Mouse (Mus musculus) stomach, embryonic 16.5 days (tissue): ENCODE measurements around the gene Col6a4. TPM values are rescaled to one million over a fixed set of nuclear protein-coding genes. Genes with fewer than 3 reads are reported as not detected.

Source experiments
- ATAC-seq: fragments of 200-750 bp; cut with Nextera tagmentation; 2 replicates; pipeline ENCODE4 v1.8.0; 2017; ENCODE audit warnings: moderate number of reproducible peaks, moderate TSS enrichment; ENCODE audit not compliant: insufficient read depth, low FRiP score
- H3K27ac ChIP-seq: fragments of 300-500 bp; sonication (generic); 2 replicates; pipeline ENCODE4 v1.5.1; 2014; ENCODE audit warnings: low read length
- H3K27me3 ChIP-seq: fragments of 300-500 bp; sonication (generic); 2 replicates; pipeline ENCODE4 v1.6.1; 2014; ENCODE audit warnings: low read length, control low read depth, mixed read lengths; ENCODE audit not compliant: control insufficient read depth, insufficient read depth
- H3K36me3 ChIP-seq: fragments of 300-500 bp; sonication (generic); 2 replicates; pipeline ENCODE4 v1.6.1; 2014; ENCODE audit warnings: low read length; ENCODE audit not compliant: control insufficient read depth, insufficient read depth
- H3K4me1 ChIP-seq: fragments of 300-500 bp; sonication (generic); 2 replicates; pipeline ENCODE4 v1.6.1; 2014; ENCODE audit warnings: low read length, control low read depth, mixed read lengths; ENCODE audit not compliant: control insufficient read depth, insufficient read depth
- H3K4me2 ChIP-seq: fragments of 300-500 bp; sonication (generic); 2 replicates; pipeline ENCODE4 v1.6.1; 2014; ENCODE audit warnings: low read depth, low read length, mixed read lengths
- H3K4me3 ChIP-seq: fragments of 300-500 bp; sonication (generic); replicated peaks from 2 replicates; pipeline ENCODE4 v1.5.1; 2014; ENCODE audit warnings: mild to moderate bottlenecking, low read length
- H3K9ac ChIP-seq: fragments of 300-500 bp; sonication (generic); 2 replicates; pipeline ENCODE4 v1.6.1; 2014; ENCODE audit warnings: low read length
- H3K9me3 ChIP-seq: fragments of 300-500 bp; sonication (generic); replicated peaks from 2 replicates; pipeline ENCODE4 v1.6.1; 2016; ENCODE audit warnings: low read length, control low read depth; ENCODE audit not compliant: control insufficient read depth
- WGBS: fragments of 180-500 bp; shearing (Covaris S2); extraction: QIAGEN DNeasy Blood & Tissue Kit; methylation state at CpG from one replicate; pipeline ENCODE4 v1.1.7; 2014; 5-methylcytosine and 5-hydroxymethylcytosine counted together
- polyA plus RNA-seq: library from polyadenylated mRNA; unstranded; fragments of >200 nt; fragmentation: Nextera tagmentation; extraction: Ambion mirVana; gene quantifications from 2 replicates; pipeline ENCODE4 v1.2.1, GENCODE M21; 2015

Gene Col6a4
- polyA plus RNA-seq, 1 experiment from 2014 or later, result 46.3 TPM

- Histone ChIP-seq H3K9me3 (0 out of 2 replicates have a peak, but pooled peaks cover 5% of the 10 kb centered on the region), H3K27ac (no peak overlapping the region), H3K36me3 (no peaks in the 10 kb centered on the region), H3K27me3 (no peaks in the 10 kb centered on the region), H3K4me2 (no peak overlapping the region), H3K4me1 (no peaks in the 10 kb centered on the region), H3K4me3 (no peak overlapping the region), H3K9ac (no peak overlapping the region)
- ATAC-seq, result no peak
- 62% methylated on average over 1 of the region's 1 CpGs for WGBS
These were observed 57.3 kb downstream of the Col6a4 start for GRCm38 (mm10) chr9:106039276-106039675.

- Histone ChIP-seq H3K36me3 (no peaks in the 10 kb centered on the region), H3K4me2 (no peak overlapping the region), H3K4me3 (no peak overlapping the region), H3K27me3 (no peaks in the 10 kb centered on the region), H3K4me1 (no peaks in the 10 kb centered on the region), H3K27ac (no peak overlapping the region), H3K9me3 (0 out of 2 replicates have a peak, but pooled peaks cover 5% of the 10 kb centered on the region), H3K9ac (no peak overlapping the region)
- no peak for ATAC-seq
- 7% methylated on average over 4 of the region's 4 CpGs for WGBS
These were observed 57.7 kb downstream of the Col6a4 start for GRCm38 (mm10) chr9:106038865-106039264.

- Histone ChIP-seq H3K4me3 (no peak overlapping the region), H3K27ac (no peak overlapping the region), H3K9me3 (no peaks in the 10 kb centered on the region), H3K27me3 (no peaks in the 10 kb centered on the region), H3K9ac (no peak overlapping the region), H3K36me3 (no peaks in the 10 kb centered on the region), H3K4me1 (no peaks in the 10 kb centered on the region), H3K4me2 (no peak overlapping the region)
- WGBS, result 93% methylated on average over 3 of the region's 3 CpGs
- no peak for ATAC-seq
These were observed 80.9 kb downstream of the Col6a4 start for GRCm38 (mm10) chr9:106015666-106016065.

- Histone ChIP-seq H3K36me3 (no peaks in the 10 kb centered on the region), H3K9ac (no peak overlapping the region), H3K27ac (no peak overlapping the region), H3K4me2 (no peak overlapping the region), H3K4me1 (no peaks in the 10 kb centered on the region), H3K4me3 (no peak overlapping the region), H3K9me3 (no peaks in the 10 kb centered on the region), H3K27me3 (no peaks in the 10 kb centered on the region)
- 90% methylated on average over 11 of the region's 11 CpGs for WGBS
- ATAC-seq, result no peak
These were observed 83.4 kb downstream of the Col6a4 start for GRCm38 (mm10) chr9:106013139-106013538.

- H3K4me3 ChIP-seq, result no peak overlapping the region
- H3K27ac ChIP-seq, result no peak overlapping the region
- no peak overlapping the region for H3K9ac ChIP-seq
- no peaks in the 10 kb centered on the region for H3K36me3 ChIP-seq
- no peaks in the 10 kb centered on the region for H3K9me3 ChIP-seq
- H3K27me3 ChIP-seq, result no peaks in the 10 kb centered on the region
- WGBS, result 48% methylated on average over 11 of the region's 11 CpGs
- no peak for ATAC-seq
- no peak overlapping the region for H3K4me2 ChIP-seq
- no peaks in the 10 kb centered on the region for H3K4me1 ChIP-seq
These were observed 98.6 kb downstream of the Col6a4 start for GRCm38 (mm10) chr9:105997955-105998354.

GRCm38 (mm10) chr9:105992425-105992824 is 104.2 kb downstream of the Col6a4 start:
- Histone ChIP-seq H3K4me2 (no peak overlapping the region), H3K4me1 (no peaks in the 10 kb centered on the region), H3K27ac (no peak overlapping the region), H3K4me3 (no peak overlapping the region), H3K27me3 (no peaks in the 10 kb centered on the region), H3K36me3 (no peaks in the 10 kb centered on the region), H3K9ac (no peak overlapping the region), H3K9me3 (no peaks in the 10 kb centered on the region)
- ATAC-seq, result no peak
- 84% methylated on average over 6 of the region's 6 CpGs for WGBS

GRCm38 (mm10) chr9:105990099-105990498 is 106.5 kb downstream of the Col6a4 start:
- Histone ChIP-seq H3K9me3 (no peaks in the 10 kb centered on the region), H3K4me2 (no peak overlapping the region), H3K4me3 (no peak overlapping the region), H3K4me1 (no peaks in the 10 kb centered on the region), H3K9ac (no peak overlapping the region), H3K36me3 (no peaks in the 10 kb centered on the region), H3K27me3 (no peaks in the 10 kb centered on the region), H3K27ac (no peak overlapping the region)
- no peak for ATAC-seq
- WGBS, result 71% methylated on average over 6 of the region's 6 CpGs

- H3K4me2 ChIP-seq, result no peak overlapping the region
- no peak for ATAC-seq
- H3K27me3 ChIP-seq, result no peaks in the 10 kb centered on the region
- H3K36me3 ChIP-seq, result no peaks in the 10 kb centered on the region
- no peak overlapping the region for H3K9ac ChIP-seq
- no peak overlapping the region for H3K4me3 ChIP-seq
- no peaks in the 10 kb centered on the region for H3K4me1 ChIP-seq
- H3K9me3 ChIP-seq, result no peaks in the 10 kb centered on the region
- no peak overlapping the region for H3K27ac ChIP-seq
- WGBS, result 80% methylated on average over 6 of the region's 6 CpGs
These were observed 107.1 kb downstream of the Col6a4 start for GRCm38 (mm10) chr9:105989468-105989867.

GRCm38 (mm10) chr9:105988096-105988495 is 108.5 kb downstream of the Col6a4 start:
- 62% methylated on average over 8 of the region's 8 CpGs for WGBS
- no peak overlapping the region for H3K4me2 ChIP-seq
- H3K9me3 ChIP-seq, result no peaks in the 10 kb centered on the region
- no peak overlapping the region for H3K9ac ChIP-seq
- no peaks in the 10 kb centered on the region for H3K27me3 ChIP-seq
- no peaks in the 10 kb centered on the region for H3K4me1 ChIP-seq
- H3K27ac ChIP-seq, result no peak overlapping the region
- ATAC-seq, result no peak
- H3K36me3 ChIP-seq, result no peaks in the 10 kb centered on the region
- H3K4me3 ChIP-seq, result no peak overlapping the region
